Mouse (Mus musculus): Measurements from ENCODE around the gene Mrpl18. TPM values are rescaled to one million over a fixed set of nuclear protein-coding genes. Genes with fewer than 3 reads are reported as not detected.
A peak's percentile ranks its signal among the peaks of the same experiment; 100 is the strongest.
"Not testable (repeated sequence)": the region's sequence is repeated elsewhere in the genome, so short reads cannot be mapped to it uniquely, and the experiment has no call there.

The Mrpl18 gene
- total RNA-seq, 2 experiments from 2014 or later = 56.1 to 60.5 TPM

DNA sequence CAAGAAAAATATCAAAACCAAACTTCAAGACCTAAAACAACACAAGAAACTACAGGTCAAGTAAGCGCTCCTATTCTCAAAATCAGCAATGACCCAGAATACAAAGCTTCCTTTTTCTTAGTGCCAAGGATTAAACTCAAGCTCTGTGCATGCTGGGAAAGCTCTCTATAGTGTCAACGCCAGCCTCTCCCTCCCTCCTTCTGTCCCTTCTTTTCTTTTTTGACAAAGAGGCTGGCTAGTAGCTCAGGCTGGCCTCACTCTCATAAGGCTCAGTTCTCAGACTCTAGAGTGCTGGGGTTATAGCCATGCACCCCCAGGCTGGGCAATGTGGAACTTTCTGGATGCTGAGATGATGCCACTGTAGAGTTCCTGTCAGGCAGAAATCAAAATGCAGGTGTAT, 21.9 kb upstream of the Mrpl18 start:
- Histone ChIP-seq H3K27ac (no peak overlapping the region), H3K4me3 (no peak overlapping the region)
- TF ChIP-seq CTCF (IDR thresholded peaks at IDR 0.05) = no peak
- intact Hi-C loops (cut with DNase I) = no loop called here
- DNase-seq (ENCODE audit: extremely low spot score in 1 of 2, low spot score in 2 of 2) = no peak

DNA sequence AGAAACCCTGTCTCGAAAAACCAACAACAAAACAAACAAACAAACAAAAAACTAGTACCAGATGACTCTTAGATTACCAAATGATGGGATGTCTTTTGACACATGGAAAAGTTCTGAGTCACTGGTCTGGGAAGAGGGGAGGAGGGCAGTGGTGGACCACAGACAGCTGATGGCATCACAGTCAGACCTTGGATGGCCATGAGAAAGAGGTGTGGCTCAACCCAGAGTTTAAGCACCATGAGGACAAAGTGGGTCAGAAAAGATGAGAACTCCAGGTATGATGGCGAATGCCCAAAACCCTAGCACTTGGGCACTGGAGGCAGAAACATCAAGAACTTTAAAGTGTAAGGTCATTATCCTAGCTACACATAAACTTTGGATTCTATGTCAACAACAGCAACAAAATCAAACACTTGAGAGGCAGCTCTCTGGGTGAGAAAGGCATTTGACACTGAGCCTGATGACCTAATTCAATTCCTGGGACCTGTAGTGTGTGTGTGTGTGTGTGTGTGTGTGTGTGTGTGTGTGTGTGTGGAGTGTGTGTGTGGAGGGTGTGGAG, 21.3 kb upstream of the Mrpl18 start:
- no peak for DNase-seq (ENCODE audit: extremely low spot score in 1 of 2, low spot score in 2 of 2)
- TF ChIP-seq CTCF (IDR thresholded peaks at IDR 0.05) = no peak
- no peak overlapping the region for H3K27ac ChIP-seq
- intact Hi-C loops (cut with DNase I) = no loop called here
- H3K4me3 ChIP-seq = no peak overlapping the region

GRCm38 (mm10) chr17:12935719-12936118, 19.6 kb upstream of the Mrpl18 start:
- TF ChIP-seq CTCF (IDR thresholded peaks at IDR 0.05) = no peak
- no peak overlapping the region for H3K27ac ChIP-seq
- no peak for DNase-seq (ENCODE audit: extremely low spot score in 1 of 2, low spot score in 2 of 2)
- no peak overlapping the region for H3K4me3 ChIP-seq
- intact Hi-C loops (cut with DNase I) = no loop called here

DNA sequence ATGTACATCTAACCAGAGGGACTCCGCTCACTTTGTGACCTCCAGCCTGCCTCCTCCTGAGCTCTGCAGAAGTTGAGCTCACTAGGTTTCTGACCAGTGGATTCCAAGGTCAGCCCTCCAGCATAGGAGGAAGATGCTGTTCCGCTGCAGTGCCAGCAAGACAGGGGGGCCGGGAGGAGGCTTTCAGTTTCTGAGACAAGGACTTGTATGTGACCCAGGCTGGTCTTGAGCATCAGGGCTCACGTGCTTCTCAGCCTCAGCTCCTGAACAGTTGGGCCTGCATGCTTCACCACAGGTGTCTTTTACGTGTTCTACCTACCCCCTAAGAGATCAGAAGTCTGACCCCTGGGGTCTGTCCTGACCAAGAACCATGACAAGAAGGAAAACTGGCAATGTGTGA, 15.4 kb upstream of the Mrpl18 start:
- DNase-seq (ENCODE audit: extremely low spot score in 1 of 2, low spot score in 2 of 2); intact Hi-C loops (cut with DNase I); H3K4me3 ChIP-seq; H3K27ac ChIP-seq: not testable (repeated sequence)

DNA sequence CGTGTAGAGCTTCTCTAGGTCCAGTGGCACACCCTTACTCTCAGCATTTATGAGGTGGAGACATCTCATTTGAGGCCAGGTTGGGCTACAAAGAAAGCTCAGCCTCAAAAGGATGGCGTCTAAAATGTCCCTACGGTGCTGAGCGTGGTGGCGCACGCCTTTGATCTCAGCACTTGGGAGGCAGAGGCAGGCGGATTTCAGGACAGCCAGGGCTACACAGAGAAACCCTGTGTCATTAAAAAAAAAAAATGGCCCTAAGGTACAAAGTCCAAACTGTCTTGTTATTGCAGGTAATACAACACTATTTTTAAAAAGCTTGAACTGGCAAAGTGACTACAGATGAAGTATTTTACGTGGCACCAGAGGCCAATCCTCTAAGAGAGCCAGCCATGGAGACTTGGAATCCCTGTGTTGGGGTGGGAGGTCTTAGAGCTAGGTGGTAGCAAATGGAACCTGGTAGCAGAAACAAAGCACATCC, 9.6 kb upstream of the Mrpl18 start:
- no peak for DNase-seq (ENCODE audit: extremely low spot score in 1 of 2, low spot score in 2 of 2)
- H3K27ac ChIP-seq = no peak overlapping the region
- TF ChIP-seq CTCF (IDR thresholded peaks at IDR 0.05) = no peak
- intact Hi-C loops (cut with DNase I) = no loop called here
- no peak overlapping the region for H3K4me3 ChIP-seq

DNA sequence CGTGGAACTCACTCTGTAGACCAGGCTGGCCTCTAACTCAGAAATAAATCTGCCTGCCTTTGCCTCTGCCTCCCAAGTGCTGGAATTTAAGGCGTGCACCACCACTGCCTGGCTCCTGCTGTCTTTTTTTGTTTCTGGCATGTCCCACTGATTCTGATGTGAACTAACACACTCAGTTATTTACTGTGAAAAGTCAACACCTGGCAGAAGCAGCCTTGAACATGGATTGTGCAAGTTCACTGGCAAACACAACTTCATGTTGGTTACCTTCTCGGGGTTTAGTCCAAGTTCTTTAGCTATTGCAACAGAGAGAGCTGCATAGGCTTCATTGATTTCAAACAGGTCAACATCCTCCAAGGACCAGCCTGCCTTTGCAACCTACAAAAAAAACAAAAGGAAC, 8.9 kb upstream of the Mrpl18 start:
- no peak for DNase-seq (ENCODE audit: extremely low spot score in 1 of 2, low spot score in 2 of 2)
- intact Hi-C loops (cut with DNase I) = no loop called here
- H3K27ac ChIP-seq = no peak overlapping the region
- no peak for TF ChIP-seq CTCF (IDR thresholded peaks at IDR 0.05)
- H3K4me3 ChIP-seq = no peak overlapping the region

DNA sequence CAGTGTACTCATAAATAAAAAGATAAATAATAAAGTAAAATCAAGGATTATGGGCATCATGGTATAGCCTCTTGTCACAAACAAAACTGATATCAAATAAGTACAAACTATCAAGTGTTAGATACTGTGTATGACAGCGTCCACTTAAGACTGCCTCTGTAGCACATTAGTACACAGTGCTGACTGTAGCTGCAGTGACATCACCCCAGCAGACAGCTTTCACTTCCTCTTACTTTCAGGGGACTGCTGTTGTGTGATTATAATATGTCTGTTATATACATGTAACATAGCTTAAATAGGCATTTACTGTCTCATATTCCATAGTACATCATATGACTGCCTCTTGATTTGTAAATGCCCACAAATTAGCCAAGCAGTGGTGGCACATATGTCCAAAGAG, 4.9 kb upstream of the Mrpl18 start:
- intact Hi-C loops (cut with DNase I) = no loop called here
- TF ChIP-seq CTCF (IDR thresholded peaks at IDR 0.05) = no peak
- H3K27ac ChIP-seq = no peak overlapping the region
- no peak for DNase-seq (ENCODE audit: extremely low spot score in 1 of 2, low spot score in 2 of 2)
- no peak overlapping the region for H3K4me3 ChIP-seq

- intact Hi-C loops (cut with DNase I) = loop anchor here (1.0 to 2.0 kb wide), 3 partner anchors 36 to 76 kb away; partner anchors contain the start of gene Acat2
- peak; percentile 52 to 54 for DNase-seq (ENCODE audit: extremely low spot score in 1 of 2, low spot score in 2 of 2)
- Histone ChIP-seq H3K27ac (peak overlapping the region; percentile 92), H3K4me3 (peak overlapping the region; percentile 88)
- no peak for TF ChIP-seq CTCF (IDR thresholded peaks at IDR 0.05)
Measured at GRCm38 (mm10) chr17:12916588-12917380, 639 bp upstream of the Mrpl18 start.

DNA sequence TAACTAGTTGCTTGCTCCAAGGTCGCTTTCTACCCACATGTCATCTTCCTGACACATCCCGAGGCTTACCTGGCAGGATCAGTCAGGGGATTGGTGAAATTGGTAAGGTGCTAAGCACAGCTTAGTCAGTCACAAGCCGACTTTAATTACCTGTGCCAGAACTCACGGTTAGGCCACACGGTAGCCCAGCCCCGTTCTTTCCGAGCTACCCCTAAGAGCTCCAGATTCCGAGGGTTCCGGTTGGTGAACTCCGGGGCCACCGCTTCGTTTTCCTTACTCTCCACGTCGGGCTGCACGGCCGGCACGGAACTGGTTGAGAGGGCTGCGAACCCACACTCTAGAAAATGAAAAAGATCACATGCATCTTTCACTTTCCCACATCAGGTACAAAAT, 661 bp downstream of the Mrpl18 start, which contains the start of gene Tcp1:
TSS of gene Tcp1 (plus strand) at position 214 of the 393 bp plus-strand sequence.
- intact Hi-C loops (cut with DNase I) = no loop called here
- no peak for DNase-seq (ENCODE audit: extremely low spot score in 1 of 2, low spot score in 2 of 2)

DNA sequence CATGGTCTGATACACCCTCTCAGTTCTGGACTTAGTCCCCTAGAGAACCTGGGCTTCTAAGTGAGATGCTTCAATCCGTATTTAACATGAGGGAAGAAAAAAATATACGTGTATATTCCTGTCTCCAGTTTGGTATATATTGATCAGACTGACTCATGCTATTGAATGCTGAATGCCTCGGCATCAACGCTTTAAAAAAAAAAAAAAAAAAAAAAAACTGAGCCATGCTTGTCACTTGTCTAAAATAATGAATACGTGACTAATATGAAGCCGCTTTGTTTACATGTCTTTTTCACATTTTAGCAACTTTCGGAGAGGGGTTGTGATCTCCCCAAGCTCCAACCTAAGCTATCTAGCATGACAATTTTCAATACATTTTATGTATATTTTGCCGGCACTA, 5.8 kb downstream of the Mrpl18 start:
- intact Hi-C loops (cut with DNase I) = no loop called here
- no peak for TF ChIP-seq CTCF (IDR thresholded peaks at IDR 0.05)
- Histone ChIP-seq H3K27ac (no peak overlapping the region), H3K4me3 (no peak overlapping the region)
- DNase-seq (ENCODE audit: extremely low spot score in 1 of 2, low spot score in 2 of 2) = no peak

More for the DNA sequence above, 661 bp downstream of the Mrpl18 start, which contains the start of gene Tcp1:
- Histone ChIP-seq H3K4me3 (peak within 1 kb of the TSS; percentile 88), H3K27ac (peak within 1 kb of the TSS; percentile 92)
- TF ChIP-seq CTCF (IDR thresholded peaks at IDR 0.05) = no peak

DNA sequence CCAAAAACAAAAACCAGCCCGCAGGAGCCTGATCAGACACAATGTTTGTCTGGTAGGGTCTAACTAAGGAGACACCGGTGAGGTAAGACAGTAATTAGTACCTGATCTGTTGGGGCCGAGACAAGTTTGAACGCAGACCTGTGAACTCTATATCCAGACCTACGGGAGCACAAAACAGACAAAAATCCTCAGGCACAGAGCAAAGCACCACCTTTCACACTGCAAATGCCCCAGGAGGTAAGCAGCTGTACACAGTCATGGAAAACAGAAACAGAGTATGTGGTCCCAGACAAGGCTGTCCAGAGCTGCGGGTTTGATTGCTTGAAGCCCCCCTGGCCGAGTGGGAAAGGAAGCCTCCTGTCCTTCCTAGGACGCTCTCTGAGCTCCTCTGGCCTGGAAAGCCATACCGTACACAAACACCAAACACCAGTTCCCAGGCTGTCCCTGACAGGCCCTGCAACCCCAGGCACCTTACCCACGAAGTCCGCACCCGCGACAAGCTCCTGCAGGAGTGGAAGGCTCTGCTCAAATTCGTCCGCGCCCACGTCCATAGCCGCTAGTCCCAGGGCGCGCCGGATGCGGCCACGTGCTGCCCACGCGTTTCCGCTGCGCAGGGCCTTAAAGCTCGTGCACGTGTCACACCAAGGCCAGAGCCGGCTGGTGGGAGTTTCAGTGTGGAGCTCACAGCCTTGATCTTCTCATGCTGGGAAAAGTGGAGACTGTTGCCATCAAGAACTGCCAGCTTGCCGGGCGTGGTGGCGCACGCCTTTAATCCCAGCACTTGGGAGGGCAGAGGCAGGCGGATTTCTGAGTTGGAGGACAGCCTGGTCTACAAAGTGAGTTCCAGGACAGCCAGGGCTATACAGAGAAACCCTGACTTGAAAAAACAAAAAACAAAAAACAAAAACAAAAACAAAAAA, 6.5 kb downstream of the Mrpl18 start, which contains the start of gene Pnldc1:
TSS of gene Pnldc1 (minus strand) at position 870 of the 920 bp plus-strand sequence.
- DNase-seq (ENCODE audit: extremely low spot score in 1 of 2, low spot score in 2 of 2) = no peak
- Histone ChIP-seq H3K4me3 (no peak within 1 kb of the TSS), H3K27ac (no peak within 1 kb of the TSS)
- intact Hi-C loops (cut with DNase I) = no loop called here
- no peak for TF ChIP-seq CTCF (IDR thresholded peaks at IDR 0.05)

GRCm38 (mm10) chr17:12906436-12906835, 9.7 kb downstream of the Mrpl18 start:
- no peak overlapping the region for H3K27ac ChIP-seq
- DNase-seq (ENCODE audit: extremely low spot score in 1 of 2, low spot score in 2 of 2) = no peak
- intact Hi-C loops (cut with DNase I) = no loop called here
- TF ChIP-seq CTCF (IDR thresholded peaks at IDR 0.05) = no peak
- H3K4me3 ChIP-seq = no peak overlapping the region
